Mouse (Mus musculus) lung, embryonic 16.5 days (tissue): ENCODE results near the gene Dnaja3. TPM values are rescaled to one million over a fixed set of nuclear protein-coding genes. Genes with fewer than 3 reads are reported as not detected.

Source experiments
- ATAC-seq: fragments of 200-750 bp; cut with Nextera tagmentation; 2 replicates; pipeline ENCODE4 v1.8.0; 2017; ENCODE audit warnings: low read depth, mild to moderate bottlenecking, moderate library complexity
- H3K27ac ChIP-seq: fragments of 300-500 bp; sonication (generic); 2 replicates; pipeline ENCODE4 v1.5.1; 2014; ENCODE audit warnings: mild to moderate bottlenecking, control low read depth, low read length
- H3K27me3 ChIP-seq: fragments of 300-500 bp; sonication (generic); 2 replicates; pipeline ENCODE4 v1.6.1; 2014; ENCODE audit warnings: low read depth, low read length, mixed read lengths; ENCODE audit not compliant: control insufficient read depth, insufficient read depth
- H3K36me3 ChIP-seq: fragments of 300-500 bp; sonication (generic); 2 replicates; pipeline ENCODE4 v1.6.1; 2014; ENCODE audit warnings: low read length; ENCODE audit not compliant: control insufficient read depth, insufficient read depth
- H3K4me1 ChIP-seq: fragments of 300-500 bp; sonication (generic); replicated peaks from 2 replicates; pipeline ENCODE4 v1.6.1; 2014; ENCODE audit warnings: low read length, mixed read lengths; ENCODE audit not compliant: control insufficient read depth, insufficient read depth
- H3K4me2 ChIP-seq: fragments of 300-500 bp; sonication (generic); 2 replicates; pipeline ENCODE4 v1.6.1; 2014; ENCODE audit warnings: low read depth, low read length, control low read depth
- H3K4me3 ChIP-seq: fragments of 300-500 bp; sonication (generic); 2 replicates; pipeline ENCODE4 v1.5.1; 2014; ENCODE audit warnings: mild to moderate bottlenecking, low read length, control low read depth
- H3K9ac ChIP-seq: fragments of 300-500 bp; sonication (generic); 2 replicates; pipeline ENCODE4 v1.6.1; 2014; ENCODE audit warnings: low read length, control low read depth
- H3K9me3 ChIP-seq: fragments of 300-500 bp; sonication (generic); 2 replicates; pipeline ENCODE4 v1.6.1; 2016; ENCODE audit warnings: low read length; ENCODE audit not compliant: control insufficient read depth
- WGBS: fragments of 180-500 bp; shearing (Covaris S2); extraction: QIAGEN DNeasy Blood & Tissue Kit; methylation state at CpG from one replicate; pipeline ENCODE4 v1.1.7; 2014; 5-methylcytosine and 5-hydroxymethylcytosine counted together
- polyA plus RNA-seq: library from polyadenylated mRNA; unstranded; fragments of >200 nt; fragmentation: Nextera tagmentation; extraction: Ambion mirVana; gene quantifications from 2 replicates; pipeline ENCODE4 v1.2.1, GENCODE M21; 2015

Gene Dnaja3
- polyA plus RNA-seq, 1 experiment from 2014 or later: 61.3 TPM

DNA sequence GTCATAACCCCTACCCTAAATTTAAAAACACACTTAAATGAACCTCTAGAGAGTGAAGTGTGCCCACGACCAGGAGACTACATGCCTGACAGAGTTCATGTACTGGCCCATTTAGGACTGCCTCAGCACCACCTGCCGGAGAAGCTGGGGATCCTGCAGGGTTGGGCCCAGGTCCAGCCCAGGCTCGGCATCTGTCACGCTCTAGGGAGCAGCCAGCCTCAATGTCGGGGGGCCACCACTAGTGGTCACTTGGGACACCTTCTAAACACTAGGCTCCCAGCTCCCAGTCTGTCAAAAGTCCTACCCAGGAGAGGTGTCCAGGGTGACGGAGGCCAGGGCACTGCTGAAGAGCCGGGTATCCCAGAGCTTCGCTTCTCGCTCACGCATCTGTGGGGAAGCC, 14.9 kb downstream of the Dnaja3 start:
- Histone ChIP-seq H3K36me3 (peaks cover 19% of the 10 kb centered on the region), H3K27me3 (no peaks in the 10 kb centered on the region), H3K4me2 (no peak overlapping the region), H3K9me3 (no peaks in the 10 kb centered on the region), H3K4me3 (no peak overlapping the region), H3K27ac (no peak overlapping the region), H3K4me1 (peaks cover 23% of the 10 kb centered on the region), H3K9ac (no peak overlapping the region)
- 77% methylated on average over 10 of the region's 10 CpGs for WGBS
- ATAC-seq: no peak

DNA sequence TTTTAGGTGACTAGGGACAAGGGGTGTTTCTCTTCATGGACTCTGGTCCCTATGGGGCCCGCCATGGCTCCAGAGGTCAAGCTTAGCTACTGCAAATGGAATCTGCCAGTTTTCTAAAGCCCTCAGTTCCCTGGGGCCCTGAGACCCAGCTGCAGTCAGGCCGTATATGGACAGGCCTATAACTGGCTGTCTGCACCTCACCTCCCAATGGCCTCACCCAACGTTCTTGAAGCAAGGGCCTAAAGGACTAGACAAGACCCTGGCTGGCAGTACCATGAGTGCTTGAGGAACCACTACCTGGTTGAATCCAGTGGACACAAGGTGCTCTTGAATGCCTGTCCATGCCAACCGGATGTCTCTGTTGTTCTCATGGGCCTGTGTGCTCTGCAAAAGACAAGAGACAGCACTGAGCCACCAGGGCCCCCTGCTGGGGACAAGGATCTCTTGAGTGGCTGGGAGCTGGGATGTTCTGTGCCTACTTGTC, 15.5 kb downstream of the Dnaja3 start:
- 0 out of 2 replicates have a peak, but pooled peaks have one; percentile 24 for ATAC-seq
- H3K27me3 ChIP-seq: no peaks in the 10 kb centered on the region
- WGBS: 55% methylated on average over 4 of the region's 4 CpGs
- H3K9ac ChIP-seq: no peak overlapping the region
- peaks cover 23% of the 10 kb centered on the region for H3K4me1 ChIP-seq
- no peak overlapping the region for H3K4me3 ChIP-seq
- peak overlapping the region; percentile 51 for H3K27ac ChIP-seq
- no peak overlapping the region for H3K4me2 ChIP-seq
- H3K36me3 ChIP-seq: peaks cover 13% of the 10 kb centered on the region; the same call in 1 of the 2 replicates
- no peaks in the 10 kb centered on the region for H3K9me3 ChIP-seq

DNA sequence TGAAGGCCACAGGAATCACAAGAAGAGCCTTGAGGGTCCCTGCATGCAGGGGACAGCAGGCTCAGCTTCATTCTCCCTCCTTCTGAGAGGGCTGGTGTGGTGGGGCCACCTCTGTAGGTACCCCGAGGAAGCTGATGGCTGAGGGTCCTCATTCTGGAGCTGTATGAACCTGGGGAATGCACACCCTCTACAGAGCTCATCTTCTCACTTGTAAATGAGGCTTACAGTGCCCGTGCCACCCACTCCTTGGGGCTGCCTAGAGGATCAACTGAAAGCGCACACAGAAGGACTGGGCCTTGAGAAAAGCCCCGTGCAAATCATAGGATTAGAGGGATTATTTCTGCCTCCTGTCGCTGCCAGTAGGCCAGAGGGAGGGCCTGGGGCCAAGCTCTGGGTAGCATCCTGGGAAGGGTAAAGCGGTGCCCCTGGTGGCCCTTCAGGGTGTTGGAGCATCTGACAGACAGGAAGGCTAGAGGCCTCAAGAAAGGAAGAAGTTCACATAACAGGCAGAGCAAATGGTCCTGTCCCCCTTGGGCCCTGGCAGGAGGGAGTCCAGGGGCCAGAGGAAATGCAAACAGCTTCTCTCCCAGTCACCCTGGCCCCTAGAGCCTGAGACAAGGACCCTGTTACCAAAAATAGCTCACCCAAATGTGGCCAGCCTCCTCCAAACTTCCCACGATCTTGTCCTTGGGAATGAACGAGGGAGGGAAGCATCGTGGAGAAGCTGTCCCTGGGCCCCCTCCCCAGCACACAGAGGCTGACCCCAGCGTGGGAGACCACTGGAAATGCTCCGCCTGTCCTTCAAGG, 16.2 kb downstream of the Dnaja3 start:
- Histone ChIP-seq H3K27ac (peak overlapping the region; percentile 51), H3K4me2 (no peak overlapping the region), H3K4me3 (no peak overlapping the region), H3K27me3 (no peaks in the 10 kb centered on the region), H3K9me3 (no peaks in the 10 kb centered on the region), H3K4me1 (peaks cover 23% of the 10 kb centered on the region), H3K36me3 (0 out of 2 replicates have a peak, but pooled peaks cover 10% of the 10 kb centered on the region), H3K9ac (no peak overlapping the region)
- ATAC-seq: peak; percentile 27
- 24% methylated on average over 11 of the region's 11 CpGs for WGBS

GRCm38 (mm10) chr16:4656571-4657081, 16.8 kb downstream of the Dnaja3 start:
- H3K27ac ChIP-seq: peak overlapping the region; percentile 51
- 55% methylated on average over 9 of the region's 9 CpGs for WGBS
- no peak overlapping the region for H3K4me2 ChIP-seq
- H3K36me3 ChIP-seq: peaks cover 14% of the 10 kb centered on the region
- H3K9ac ChIP-seq: no peak overlapping the region
- no peaks in the 10 kb centered on the region for H3K9me3 ChIP-seq
- no peaks in the 10 kb centered on the region for H3K27me3 ChIP-seq
- H3K4me1 ChIP-seq: peaks cover 21% of the 10 kb centered on the region
- no peak overlapping the region for H3K4me3 ChIP-seq
- peak; percentile 31; the same call in 1 of the 2 replicates for ATAC-seq

GRCm38 (mm10) chr16:4658781-4659245, 19.0 kb downstream of the Dnaja3 start:
- no peak overlapping the region for H3K4me3 ChIP-seq
- ATAC-seq: peak; percentile 54
- peak overlapping the region; percentile 46 for H3K9ac ChIP-seq
- H3K36me3 ChIP-seq: peaks cover 7% of the 10 kb centered on the region
- peaks cover 18% of the 10 kb centered on the region for H3K4me1 ChIP-seq
- H3K27ac ChIP-seq: peak overlapping the region; percentile 76
- H3K27me3 ChIP-seq: no peaks in the 10 kb centered on the region
- no peak overlapping the region for H3K4me2 ChIP-seq
- no peaks in the 10 kb centered on the region for H3K9me3 ChIP-seq
- WGBS: 12% methylated on average over 11 of the region's 11 CpGs

GRCm38 (mm10) chr16:4659326-4659725, 19.5 kb downstream of the Dnaja3 start:
- no peaks in the 10 kb centered on the region for H3K9me3 ChIP-seq
- H3K4me2 ChIP-seq: no peak overlapping the region
- peak overlapping the region; percentile 58; the same call in 1 of the 2 replicates for H3K27ac ChIP-seq
- peaks cover 7% of the 10 kb centered on the region for H3K36me3 ChIP-seq
- H3K9ac ChIP-seq: peak overlapping the region; percentile 46
- 23% methylated on average over 2 of the region's 2 CpGs for WGBS
- ATAC-seq: no peak
- no peak overlapping the region for H3K4me3 ChIP-seq
- H3K4me1 ChIP-seq: peaks cover 18% of the 10 kb centered on the region
- no peaks in the 10 kb centered on the region for H3K27me3 ChIP-seq

DNA sequence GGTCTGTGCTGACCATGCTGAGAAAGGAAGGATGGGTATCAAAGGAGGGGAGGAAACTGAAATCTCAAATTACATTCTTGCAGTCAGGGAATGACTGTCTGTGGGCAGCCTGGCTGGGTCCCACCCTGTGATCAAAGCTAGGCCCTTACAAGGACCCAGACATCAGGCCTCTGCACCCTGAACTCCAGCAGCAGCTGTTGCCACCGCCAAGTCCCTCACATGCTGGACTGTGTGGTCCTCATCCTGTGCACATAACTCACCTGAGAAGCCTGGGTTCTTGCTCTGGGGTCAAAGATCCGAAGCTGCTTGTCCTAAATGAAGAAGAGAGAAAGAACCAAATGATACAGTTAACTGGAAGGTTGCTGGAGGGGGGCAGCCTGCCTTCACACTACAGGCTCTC, 21.8 kb downstream of the Dnaja3 start:
- no peak overlapping the region for H3K4me3 ChIP-seq
- WGBS: 73% methylated on average over 2 of the region's 2 CpGs
- no peak overlapping the region for H3K27ac ChIP-seq
- H3K4me2 ChIP-seq: no peak overlapping the region
- H3K9me3 ChIP-seq: no peaks in the 10 kb centered on the region
- H3K4me1 ChIP-seq: peaks cover 10% of the 10 kb centered on the region
- peaks cover 7% of the 10 kb centered on the region for H3K36me3 ChIP-seq
- no peaks in the 10 kb centered on the region for H3K27me3 ChIP-seq
- ATAC-seq: no peak
- no peak overlapping the region for H3K9ac ChIP-seq

DNA sequence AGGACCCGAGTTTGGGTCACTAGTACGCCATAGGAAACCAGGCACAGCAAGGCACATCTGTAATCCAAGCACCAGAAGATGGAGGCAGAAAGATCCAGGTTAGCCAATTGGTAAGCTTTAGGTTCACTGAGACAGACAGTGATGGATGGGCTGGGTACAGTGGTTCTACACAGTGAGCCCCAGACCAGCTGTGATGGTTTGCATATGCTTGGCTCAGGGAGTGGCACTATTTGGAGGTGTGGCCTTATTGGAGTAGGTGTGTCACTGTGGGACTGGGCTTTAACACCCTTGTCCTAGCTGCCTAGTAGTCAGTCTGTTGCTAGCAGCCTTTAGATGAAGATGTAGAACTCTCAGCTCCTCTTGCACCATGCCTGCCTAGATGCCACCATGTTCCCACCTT, 24.0 kb downstream of the Dnaja3 start:
- Histone ChIP-seq H3K27me3 (no peaks in the 10 kb centered on the region), H3K4me1 (peaks cover 7% of the 10 kb centered on the region), H3K4me2 (no peak overlapping the region), H3K4me3 (no peak overlapping the region), H3K9me3 (no peaks in the 10 kb centered on the region), H3K27ac (no peak overlapping the region), H3K36me3 (peaks cover 10% of the 10 kb centered on the region), H3K9ac (no peak overlapping the region)
- WGBS: 72% methylated on average over 2 of the region's 2 CpGs
- ATAC-seq: no peak

GRCm38 (mm10) chr16:4665726-4666125, 25.9 kb downstream of the Dnaja3 start:
- Histone ChIP-seq H3K27ac (no peak overlapping the region), H3K36me3 (peaks cover 11% of the 10 kb centered on the region), H3K4me3 (no peak overlapping the region)

More at GRCm38 (mm10) chr16:4665726-4666125, 25.9 kb downstream of the Dnaja3 start:
- WGBS: 86% methylated on average over 2 of the region's 2 CpGs
- H3K4me2 ChIP-seq: no peak overlapping the region
- H3K4me1 ChIP-seq: no peaks in the 10 kb centered on the region
- no peak overlapping the region for H3K9ac ChIP-seq
- H3K9me3 ChIP-seq: no peaks in the 10 kb centered on the region
- no peak for ATAC-seq
- no peaks in the 10 kb centered on the region for H3K27me3 ChIP-seq
